Mouse (Mus musculus) kidney, adult 9 months (tissue): Measurements from ENCODE around the gene Tmem230.
"Not testable (repeated sequence)": the region's sequence is repeated elsewhere in the genome, so short reads cannot be mapped to it uniquely, and the experiment has no call there.

Source experiments
- DNase-seq: peaks from one replicate; pipeline ENCODE4 v3.0.0; 2022

The Tmem230 gene

DNA sequence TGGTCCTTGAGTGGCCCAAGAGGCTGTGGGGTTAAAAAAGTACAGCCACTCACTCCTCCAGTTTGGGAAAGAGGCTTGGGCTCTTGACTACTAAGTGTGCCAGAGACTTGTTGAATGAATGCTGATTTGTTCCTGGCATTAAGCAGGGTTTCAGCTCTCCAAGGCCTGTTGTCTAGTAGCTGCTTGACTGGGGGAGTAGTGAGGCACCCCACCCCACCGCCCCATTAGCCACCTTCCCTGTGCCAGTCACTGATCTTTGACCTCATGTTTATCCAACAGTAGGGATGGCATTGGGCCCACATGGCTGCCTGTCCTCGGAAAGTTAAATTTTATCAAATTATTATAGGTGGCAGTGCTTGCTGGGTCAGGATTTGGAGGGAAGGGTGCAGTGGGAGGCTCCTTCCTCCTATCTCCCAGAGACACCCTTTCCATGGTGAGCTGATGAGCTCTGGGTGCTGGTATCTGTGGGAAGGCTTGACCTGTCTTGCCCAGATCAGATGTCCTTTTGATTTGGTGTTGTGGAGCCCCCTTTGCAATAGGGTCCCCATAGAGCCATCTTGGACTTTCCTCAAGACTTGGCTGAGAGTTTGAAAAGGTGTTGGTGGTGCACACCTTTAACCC lies 22.8 kb upstream of the Tmem230 start:
- DNase-seq = peak; percentile 91

DNA sequence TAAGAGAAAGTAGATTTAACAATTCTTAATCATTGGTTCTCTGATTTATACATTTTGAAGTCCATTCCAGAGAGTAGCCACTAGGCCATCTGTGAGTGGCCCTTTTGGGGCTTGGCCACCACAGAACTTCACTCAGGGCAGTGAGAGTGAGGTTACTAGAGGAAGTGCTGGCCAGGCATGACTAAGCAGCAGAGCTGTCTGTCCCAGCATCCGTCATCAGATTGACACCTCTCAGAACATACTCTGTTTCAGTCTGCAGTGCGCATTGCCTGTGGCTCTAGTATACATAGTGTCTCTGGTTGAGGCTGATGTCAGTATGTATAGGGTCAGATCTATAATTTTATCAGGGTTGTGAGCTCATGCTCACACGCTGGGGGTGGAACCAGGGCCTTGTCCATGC lies 21.6 kb upstream of the Tmem230 start:
- DNase-seq = no peak

DNA sequence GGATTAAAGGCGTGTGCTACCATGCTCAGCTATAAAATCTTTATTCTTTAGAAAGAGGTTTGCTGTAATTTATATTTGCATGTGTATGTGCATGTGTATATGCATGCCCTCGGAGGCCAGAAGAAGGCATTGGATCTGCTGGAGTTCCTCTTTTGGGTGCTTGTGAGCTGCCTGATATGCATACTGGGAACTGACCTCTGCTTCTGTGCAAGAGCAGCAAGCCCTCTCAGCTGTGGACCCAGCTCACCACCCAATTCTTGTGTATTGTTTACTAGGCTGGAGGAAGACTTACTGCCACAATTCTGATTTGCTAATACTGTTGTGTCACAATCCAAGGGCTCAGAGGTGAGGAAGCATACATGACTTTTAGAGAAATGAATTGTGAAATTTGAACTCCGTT lies 18.5 kb upstream of the Tmem230 start:
- no peak for DNase-seq

DNA sequence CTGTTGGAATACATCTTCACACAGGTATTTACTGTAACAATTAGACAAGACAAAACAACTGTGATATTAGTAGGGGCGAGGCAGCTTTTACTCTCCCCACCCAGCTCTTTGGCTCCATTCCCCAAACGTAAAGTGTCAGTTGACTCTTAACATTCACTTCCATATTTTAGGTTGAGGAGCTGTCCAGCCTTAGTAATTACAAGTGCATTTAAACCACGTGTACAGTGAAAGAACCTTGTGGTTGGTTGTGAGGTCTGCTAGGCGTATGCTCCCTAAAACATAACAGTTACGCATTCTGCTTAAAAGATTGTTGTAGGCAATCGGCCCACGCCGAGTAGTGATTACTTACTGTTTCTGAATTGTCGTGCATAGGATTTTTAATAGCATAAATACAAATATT lies 17.6 kb upstream of the Tmem230 start:
- DNase-seq = no peak

DNA sequence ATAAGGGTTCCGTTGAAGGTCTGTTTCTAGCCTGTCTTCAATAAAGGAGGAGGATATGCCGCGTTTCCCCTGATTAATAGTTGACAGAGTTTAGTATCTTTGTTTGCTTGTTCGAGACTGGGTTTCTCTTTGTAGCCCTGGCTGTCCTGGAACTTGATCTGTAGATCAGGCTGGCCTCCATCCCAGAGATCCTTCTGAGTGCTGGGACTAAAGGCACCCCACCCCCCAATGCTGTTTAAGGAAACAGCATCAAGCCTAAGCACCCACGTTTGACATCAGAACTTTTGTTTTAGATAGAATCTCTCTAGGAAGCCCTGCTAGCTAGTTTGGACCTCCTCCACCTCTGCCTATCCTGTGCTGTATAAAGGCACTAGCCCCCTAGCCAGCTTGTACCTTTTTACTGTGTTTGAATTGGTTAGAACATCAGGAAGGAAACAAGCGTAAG lies 16.7 kb upstream of the Tmem230 start:
- no peak for DNase-seq

DNA sequence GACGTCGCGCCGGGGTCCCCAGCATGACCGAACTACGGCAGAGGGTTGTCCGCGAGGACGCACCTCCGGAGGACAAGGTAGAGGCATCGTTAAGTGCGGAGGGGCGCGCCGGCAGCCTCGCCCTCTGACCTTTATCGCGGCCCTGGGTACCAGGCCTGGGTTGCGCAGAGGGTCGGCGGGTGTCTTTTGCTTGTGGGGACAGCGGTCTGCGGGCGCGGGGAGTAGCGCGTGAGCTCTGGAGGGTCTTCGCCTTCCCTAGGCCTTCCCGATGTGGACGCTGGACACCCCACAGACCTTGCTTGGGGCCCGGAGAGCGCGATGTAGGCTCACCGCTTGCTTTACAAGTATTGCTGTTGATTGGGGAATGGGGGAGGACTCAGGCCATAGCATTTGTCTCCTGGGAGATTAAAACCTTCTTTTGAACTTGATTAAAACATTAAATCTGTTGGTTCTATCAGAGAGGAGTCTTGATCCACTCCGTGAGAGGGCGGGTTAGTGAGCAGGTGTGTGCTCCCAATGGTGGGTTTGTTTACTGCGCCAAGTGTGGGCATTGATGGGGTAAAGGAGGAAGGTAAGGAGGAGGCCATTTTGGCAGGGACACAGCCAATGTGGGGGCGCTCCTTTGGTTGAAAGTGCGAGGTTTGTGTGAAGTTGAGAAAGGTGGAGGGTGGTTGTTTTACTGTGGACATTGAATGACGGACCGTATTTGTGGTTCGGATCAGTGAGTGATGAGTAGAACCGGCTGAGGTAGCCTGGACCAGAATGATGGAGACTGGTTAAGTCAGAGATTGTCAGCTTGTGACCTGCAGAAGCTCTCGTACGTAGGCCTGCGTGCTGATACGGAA lies 16.0 kb upstream of the Tmem230 start:
- DNase-seq = peak; percentile 42

DNA sequence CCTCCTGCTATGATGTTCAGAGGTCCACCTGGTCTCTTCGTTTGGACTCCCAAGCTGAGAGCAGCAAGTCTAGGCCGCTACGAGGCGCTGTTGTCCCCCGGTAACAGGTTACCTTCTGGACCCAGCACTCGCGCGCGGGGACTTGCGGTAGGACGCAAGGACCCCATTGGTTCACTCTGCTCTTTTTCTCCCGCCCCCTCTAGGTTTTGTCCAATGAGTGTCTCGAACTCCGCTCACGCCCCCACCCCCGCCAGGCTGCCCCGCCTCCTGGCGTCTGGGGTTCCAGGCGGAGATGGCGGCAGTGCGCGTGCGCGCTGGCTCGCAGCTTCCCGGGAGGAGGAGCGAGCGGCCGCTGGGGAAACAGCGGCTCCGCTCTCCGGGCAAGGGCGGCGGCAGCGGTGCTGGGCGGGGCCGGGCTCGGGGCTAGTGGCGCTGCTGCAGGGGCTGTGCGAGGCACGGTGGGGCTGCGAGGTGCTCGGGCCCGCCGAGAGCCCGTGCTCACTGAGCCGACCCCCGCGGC lies 15.3 kb upstream of the Tmem230 start, which contains the start of gene Cds2:
TSS of gene Cds2 (plus strand) at position 270 of the 520 bp plus-strand sequence.
- peak; percentile 100 for DNase-seq

DNA sequence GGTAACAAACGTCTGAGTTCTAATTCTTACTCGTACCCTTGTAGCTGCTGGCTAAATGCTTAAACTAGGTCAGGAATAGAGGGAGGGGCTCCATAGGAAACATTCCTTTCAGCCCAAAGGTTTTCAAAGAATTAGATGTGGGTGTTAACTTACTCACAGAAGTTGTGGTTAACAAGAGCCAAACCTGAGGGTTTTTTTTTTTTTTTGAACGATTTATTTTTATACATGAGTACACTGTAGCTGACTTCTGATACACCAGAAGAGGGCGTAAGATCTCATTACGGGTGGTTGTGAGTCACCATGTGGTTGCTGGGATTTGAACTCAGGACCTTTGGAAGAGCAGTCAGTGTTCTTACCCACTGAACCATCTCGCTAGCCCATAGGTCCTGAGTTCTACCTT lies 14.6 kb upstream of the Tmem230 start:
- DNase-seq = no peak

DNA sequence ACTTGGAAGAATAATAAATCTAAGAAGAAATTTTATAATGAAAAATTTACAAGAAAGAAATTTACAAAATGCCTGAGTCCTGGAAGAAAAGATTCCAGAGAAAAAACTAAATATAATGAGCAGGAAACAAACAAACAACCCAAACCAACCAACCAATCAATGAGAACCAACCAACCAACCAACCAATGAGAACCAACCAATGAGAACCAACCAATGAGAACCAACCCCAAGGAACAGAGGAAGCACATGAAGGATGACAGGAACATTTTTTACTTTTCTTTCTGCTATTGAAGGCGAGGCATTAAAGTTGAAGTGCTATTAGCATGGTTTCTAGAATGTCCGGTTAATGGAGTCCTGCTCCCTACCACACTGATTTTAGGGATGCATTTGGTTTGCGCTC lies 13.0 kb upstream of the Tmem230 start:
- DNase-seq = no peak

DNA sequence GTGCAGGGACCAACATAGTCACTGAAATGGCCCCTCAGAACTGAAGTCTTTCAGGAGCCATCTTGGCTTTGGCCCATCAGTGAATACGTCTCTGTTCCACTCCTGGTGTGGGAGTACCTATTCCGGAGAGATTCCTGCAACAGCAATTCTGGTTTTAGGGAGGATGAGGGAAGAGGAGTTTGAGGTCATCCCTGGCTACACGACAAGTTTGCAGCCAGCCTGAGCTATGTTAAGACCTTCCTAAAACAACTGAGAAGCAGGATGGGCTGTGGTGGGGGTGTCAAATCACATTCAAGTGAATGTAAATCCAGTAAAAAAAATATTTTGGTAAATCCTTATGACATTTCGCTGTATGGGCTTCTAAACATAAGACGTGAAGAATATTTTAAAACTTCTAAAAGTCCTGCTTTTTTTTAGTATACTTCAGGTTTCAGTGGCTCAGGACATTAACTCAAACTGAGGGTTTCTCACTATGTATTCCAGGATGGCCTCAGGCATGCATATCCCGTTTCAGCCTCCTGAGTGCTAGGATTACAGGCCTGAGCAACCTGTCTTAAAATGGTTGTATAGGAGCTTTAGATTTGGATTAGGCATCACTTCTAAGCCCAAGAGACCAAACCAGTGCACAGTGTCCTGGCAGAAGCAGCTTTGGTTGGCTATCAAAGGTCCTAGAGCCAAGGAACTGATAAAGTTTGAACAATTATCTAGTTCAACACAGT lies 9.9 kb upstream of the Tmem230 start:
- no peak for DNase-seq

DNA sequence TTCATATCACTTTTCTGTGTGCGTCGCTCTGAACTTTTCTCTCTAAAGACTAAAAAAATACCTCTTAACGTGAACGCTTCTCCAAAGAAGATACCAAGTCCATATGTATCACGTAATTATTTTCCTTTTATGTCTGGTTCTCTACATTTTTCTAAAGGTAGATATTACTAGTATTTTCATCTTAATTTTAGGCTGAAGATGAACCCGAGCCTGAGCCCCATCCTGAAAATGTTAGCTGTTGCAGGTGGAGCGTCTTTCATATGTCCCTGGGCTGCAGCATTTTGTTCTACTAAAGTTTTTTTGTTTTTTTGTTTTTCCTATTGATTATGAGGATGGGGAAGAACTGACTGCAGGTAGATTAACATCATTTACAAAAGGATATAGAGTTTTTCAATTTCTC lies 6.0 kb upstream of the Tmem230 start:
- DNase-seq = no peak

DNA sequence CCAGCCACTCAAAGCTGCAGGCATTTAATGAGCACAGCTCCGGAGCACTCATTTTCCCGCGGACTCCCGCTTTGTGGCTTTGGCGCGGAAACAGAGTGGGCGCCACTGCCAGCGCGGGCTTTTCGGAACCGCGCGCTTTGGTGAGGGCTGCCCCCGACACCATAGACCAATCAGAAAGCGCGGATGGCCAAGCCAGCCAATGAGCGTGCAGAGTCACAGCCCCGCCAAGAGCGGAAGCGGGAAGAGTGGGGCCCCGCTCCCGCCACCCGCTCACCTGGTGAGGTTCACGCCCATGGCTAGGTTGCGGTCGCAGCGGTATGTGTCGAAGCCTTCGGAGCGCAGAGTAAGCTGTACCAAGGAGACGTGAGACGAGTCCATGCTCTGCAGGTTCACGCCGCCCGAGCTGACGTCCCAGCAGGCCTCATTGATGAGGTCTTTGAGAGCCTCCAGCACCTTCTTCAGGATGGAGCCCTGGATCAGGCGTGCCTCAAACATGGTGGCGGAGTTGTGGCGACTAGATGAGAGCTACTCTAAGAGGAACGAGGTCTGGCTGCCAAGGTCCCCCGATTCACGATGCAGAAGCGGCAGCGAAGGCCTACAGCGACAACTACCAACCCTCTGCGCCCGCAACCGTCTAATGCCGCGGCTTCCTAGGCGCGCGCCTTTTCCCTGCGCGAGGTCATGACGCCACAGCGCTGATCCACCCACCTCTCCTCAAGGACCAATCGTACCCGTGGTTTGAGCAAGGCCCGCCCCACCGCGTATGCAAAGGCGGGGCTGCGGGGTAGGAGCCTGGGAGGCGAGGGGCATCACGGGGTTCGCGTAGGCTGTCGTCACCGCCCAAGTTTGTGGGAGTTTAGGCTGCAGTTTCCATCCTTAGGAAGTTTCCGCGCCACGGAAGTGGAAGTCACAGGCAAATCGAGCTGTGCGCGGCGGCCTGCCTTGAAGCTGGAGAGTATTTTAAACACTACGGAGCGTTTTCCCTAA lies 5.2 kb upstream of the Tmem230 start, which contains the start of gene Pcna:
TSS of gene Pcna (minus strand) at position 773 of the 987 bp plus-strand sequence.
- peak; percentile 98 for DNase-seq

DNA sequence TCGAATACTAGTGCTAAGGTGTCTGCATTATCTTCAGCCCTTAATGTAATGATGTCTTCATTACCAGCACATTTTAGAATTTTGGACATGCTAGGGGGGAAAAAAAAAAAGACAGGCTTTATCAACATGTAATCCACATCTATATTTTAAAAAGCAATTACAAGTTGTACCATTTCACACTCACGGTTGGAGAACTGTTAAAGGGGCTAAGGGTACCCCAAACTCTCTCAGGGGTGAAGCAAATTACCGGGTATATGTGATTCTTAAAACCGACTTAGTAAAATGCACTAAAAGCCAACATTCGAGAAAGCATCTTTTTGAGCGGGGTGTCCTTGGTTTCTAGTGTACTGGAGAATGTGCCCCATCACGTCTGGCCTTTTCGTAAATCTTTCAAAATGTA lies 4.3 kb upstream of the Tmem230 start:
- DNase-seq = no peak

DNA sequence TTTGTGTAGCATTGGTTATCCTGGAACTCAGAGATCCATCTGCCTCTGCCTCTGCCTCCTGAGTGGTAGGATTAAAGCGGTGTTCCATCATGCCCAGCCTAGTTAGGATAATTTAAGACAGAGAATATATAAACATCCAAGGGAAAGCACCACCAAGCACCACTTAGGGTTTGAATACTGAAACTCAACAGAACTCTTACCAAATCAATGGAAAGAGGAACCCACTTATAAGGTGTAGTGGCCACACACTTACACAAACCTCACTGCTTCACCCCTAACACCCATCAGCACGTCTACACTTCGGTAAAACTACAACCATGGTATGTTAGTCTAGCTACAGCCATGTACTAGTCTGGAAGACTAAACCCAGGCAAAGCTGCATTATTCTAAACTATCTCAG lies 4.2 kb downstream of the Tmem230 start:
- DNase-seq = no peak

DNA sequence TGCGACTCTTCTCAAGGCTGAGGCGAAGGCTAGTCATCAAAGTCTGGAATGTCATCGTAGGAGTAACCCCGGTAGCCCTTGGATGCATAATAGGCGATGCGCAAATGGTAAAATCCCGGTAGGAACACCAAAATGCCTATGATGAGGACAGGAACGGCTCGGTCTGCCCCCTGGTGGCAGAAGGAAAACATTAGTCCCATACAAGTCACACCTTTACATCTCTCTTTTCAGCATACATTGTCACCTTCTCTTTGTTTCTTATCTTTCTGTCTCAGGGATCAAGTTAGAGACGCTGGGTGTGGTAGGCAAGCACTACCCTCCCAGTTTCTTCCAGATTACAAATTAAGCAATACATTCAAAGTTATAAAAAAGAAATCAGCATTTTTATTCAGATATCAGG lies 7.2 kb downstream of the Tmem230 start:
- DNase-seq = peak; percentile 52

DNA sequence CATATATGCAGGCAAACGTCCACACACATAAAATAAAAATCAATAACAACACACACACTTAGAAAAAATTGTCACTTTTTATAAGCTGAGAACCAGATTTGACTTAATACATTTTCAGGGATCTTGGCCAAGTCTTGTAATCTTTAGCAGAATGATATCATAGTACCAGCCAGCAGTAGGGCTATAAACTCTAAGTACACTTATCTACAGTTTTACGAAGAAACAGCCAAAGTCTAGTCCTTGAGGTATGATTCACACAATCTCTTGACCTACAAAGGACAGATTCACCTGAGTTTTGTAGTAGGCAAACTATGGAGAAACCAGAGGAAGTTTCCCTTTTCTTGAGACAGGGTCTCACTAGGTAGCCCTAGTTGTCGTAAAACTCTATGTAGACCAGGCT lies 8.2 kb downstream of the Tmem230 start:
- DNase-seq = not testable (repeated sequence)

DNA sequence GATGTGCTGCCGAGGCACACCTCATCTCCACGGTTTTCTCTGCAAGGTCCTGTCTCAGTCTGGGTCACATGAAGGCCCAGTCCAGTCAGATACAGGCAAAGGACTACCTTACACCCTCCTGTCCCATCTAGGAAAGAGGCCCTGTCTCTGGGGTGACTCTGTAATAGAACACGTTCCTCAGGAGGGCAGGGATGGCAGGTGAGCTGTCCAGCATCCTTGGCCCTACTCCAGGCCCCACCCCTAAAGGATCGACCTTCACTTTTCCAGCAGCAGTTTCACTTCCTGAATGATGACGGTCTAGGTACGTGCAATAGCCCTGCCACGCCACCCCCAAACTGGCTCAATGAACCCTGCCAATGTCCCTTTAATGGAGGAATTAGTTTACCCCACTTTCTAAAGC lies 11.6 kb downstream of the Tmem230 start:
- no peak for DNase-seq

DNA sequence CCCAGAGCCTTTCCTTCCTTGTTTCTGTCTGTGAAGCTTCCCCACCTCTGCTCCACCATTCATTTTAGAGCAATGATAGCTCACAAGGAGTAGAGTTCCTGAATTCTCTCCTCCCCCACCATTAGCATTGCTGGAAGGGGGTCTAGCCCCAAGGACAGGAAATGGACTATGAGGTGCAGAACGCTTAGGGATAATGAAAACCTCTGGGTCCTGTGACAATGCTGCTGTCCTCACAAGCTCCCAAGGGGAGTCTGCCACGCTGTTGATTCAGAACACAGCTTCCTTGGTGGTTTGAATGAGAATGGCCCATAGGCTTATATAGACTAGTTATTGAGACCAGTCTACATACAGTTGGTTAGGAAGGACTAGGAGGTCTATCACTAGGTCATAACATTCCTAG lies 12.3 kb downstream of the Tmem230 start:
- DNase-seq = no peak

DNA sequence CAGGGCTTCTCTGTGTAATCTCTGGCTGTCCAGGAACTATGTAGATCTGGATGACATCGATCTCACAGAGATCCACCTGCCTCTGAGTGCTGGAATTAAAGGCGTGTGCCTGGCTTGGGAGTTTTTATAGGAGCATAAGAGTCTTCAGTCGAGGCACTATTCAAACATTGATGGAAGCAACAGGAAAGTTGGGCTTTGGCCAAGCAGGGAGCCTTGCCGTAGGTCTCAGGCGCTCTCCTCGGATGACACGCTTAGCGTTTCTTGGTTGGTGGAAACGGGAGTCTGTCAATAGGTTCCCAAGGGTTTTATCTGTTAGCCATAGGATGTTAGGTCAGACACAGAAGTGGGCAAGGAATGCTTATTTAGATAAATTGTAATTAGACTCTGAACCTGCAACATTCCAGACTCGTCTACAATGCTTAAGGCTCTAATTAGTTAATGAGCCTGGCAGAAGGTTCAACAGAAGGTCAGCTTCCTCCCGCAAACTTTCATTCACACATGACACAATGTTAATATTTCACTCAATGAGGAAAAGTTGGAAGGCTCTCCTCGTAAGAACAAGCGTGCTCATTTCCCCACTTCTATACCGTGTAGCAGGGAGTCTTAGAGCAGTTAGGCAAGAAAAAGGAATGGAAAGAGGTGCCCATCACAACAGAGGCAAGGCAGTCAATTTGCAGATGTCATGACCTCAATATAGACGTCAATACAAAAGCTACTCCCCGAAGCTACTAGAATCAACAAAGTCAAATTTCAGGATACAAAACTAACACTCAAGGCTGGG lies 13.4 kb downstream of the Tmem230 start:
- DNase-seq = peak; percentile 71

DNA sequence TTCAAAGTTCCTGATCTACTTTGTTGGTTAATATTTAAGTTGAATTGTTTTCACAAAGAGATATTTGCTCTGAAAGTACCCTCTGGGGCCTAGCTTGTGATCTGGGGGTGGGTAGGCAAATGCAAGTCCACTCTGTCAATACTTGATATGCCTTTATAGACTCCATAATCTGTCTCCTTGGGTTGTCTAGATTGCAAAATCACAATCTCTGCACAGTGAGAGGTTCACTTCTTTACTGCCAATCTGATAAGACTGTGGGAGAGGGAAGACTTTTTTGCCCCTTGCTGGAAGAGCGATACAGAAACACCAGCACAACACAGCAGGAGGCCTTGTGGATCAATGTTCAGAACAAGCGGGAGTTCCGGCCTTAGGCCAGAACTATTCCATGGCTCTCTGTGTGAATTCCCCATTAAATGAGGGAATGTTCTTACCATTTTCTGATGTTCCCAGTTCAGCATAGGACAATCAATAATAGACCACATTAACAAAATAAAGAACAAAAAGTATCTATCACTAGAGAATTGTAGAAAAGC lies 15.1 kb downstream of the Tmem230 start:
- no peak for DNase-seq

DNA sequence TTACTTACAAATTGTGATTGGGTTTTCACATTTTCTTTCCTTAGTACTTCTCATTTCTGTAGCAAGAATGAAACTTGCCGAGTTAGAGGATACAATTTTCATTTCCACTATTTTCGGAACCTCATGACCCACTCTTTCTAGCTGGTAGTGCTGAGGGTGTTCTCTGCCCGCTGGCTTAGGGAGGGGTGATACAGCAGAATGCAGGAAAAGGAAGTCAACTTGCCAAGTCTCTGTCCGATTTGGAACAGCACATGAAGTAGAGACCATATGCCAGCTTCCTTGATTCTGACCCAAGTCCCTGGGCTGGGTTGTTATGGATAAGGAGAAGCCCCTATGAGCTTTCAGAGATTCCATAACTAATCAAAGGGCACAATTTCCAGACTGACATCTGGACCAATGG lies 23.2 kb downstream of the Tmem230 start:
- DNase-seq = no peak
